Mouse (Mus musculus) heart, embryonic 15.5 days (tissue): ENCODE data around the gene Fgf22. TPM values are rescaled to one million over a fixed set of nuclear protein-coding genes. Genes with fewer than 3 reads are reported as not detected.

Experiments used
- ATAC-seq: fragments of 200-750 bp; cut with Nextera tagmentation; replicated peaks from 2 replicates; pipeline ENCODE4 v1.8.0; 2017; ENCODE audit warnings: low read depth, moderate TSS enrichment; ENCODE audit not compliant: insufficient number of reproducible peaks, insufficient read depth, low FRiP score
- H3K27ac ChIP-seq: fragments of 300-500 bp; sonication (generic); 2 replicates; pipeline ENCODE4 v1.5.1; 2015; ENCODE audit warnings: mild to moderate bottlenecking, inconsistent platforms
- H3K27me3 ChIP-seq: fragments of 300-500 bp; sonication (generic); 2 replicates; pipeline ENCODE4 v1.6.1; 2015; ENCODE audit warnings: inconsistent platforms
- H3K36me3 ChIP-seq: fragments of 300-500 bp; sonication (generic); 2 replicates; pipeline ENCODE4 v1.6.1; 2015; ENCODE audit warnings: mild to moderate bottlenecking, inconsistent platforms
- H3K4me1 ChIP-seq: fragments of 300-500 bp; sonication (generic); replicated peaks from 2 replicates; pipeline ENCODE4 v1.6.1; 2015; ENCODE audit warnings: inconsistent platforms
- H3K4me2 ChIP-seq: fragments of 300-500 bp; sonication (generic); 2 replicates; pipeline ENCODE4 v1.6.1; 2015; ENCODE audit warnings: inconsistent platforms, mild to moderate bottlenecking, moderate library complexity
- H3K4me3 ChIP-seq: fragments of 300-500 bp; sonication (generic); 2 replicates; pipeline ENCODE4 v1.5.1; 2015; ENCODE audit warnings: mild to moderate bottlenecking, inconsistent platforms
- H3K9ac ChIP-seq: fragments of 300-500 bp; sonication (generic); 2 replicates; pipeline ENCODE4 v1.6.1; 2015; ENCODE audit warnings: mild to moderate bottlenecking, inconsistent platforms
- H3K9me3 ChIP-seq: fragments of 300-500 bp; sonication (generic); replicated peaks from 2 replicates; pipeline ENCODE4 v1.6.1; 2016; ENCODE audit warnings: inconsistent platforms
- WGBS: fragments of 180-500 bp; shearing (Covaris S2); methylation state at CpG from one replicate; pipeline ENCODE4 v1.1.7; 2015; ENCODE audit warnings: mixed read lengths; 5-methylcytosine and 5-hydroxymethylcytosine counted together
- polyA plus RNA-seq: library from polyadenylated mRNA; unstranded; fragments of >200 nt; fragmentation: Nextera tagmentation; extraction: Ambion mirVana; gene quantifications from 2 replicates; pipeline ENCODE4 v1.2.1, GENCODE M21; 2015

Gene Fgf22
- polyA plus RNA-seq, 1 experiment from 2014 or later: 0.06 TPM

GRCm38 (mm10) chr10:79794491-79794931 lies 39.6 kb downstream of the Fgf22 start:
- WGBS: 24% methylated on average over 10 of the region's 10 CpGs
- peak overlapping the region; percentile 83 for H3K27ac ChIP-seq
- H3K9ac ChIP-seq: peak overlapping the region; percentile 95
- peaks cover 28% of the 10 kb centered on the region for H3K4me1 ChIP-seq
- 0 out of 2 replicates have a peak, but pooled peaks cover 5% of the 10 kb centered on the region for H3K27me3 ChIP-seq
- H3K4me3 ChIP-seq: peak overlapping the region; percentile 97
- H3K36me3 ChIP-seq: no peaks in the 10 kb centered on the region
- ATAC-seq: peak; percentile 65
- H3K4me2 ChIP-seq: peak overlapping the region; percentile 98
- no peaks in the 10 kb centered on the region for H3K9me3 ChIP-seq

GRCm38 (mm10) chr10:79795905-79796304 lies 41.0 kb downstream of the Fgf22 start:
- H3K9ac ChIP-seq: no peak overlapping the region
- H3K36me3 ChIP-seq: no peaks in the 10 kb centered on the region
- H3K4me3 ChIP-seq: no peak overlapping the region
- no peak overlapping the region for H3K27ac ChIP-seq
- H3K27me3 ChIP-seq: 0 out of 2 replicates have a peak, but pooled peaks cover 5% of the 10 kb centered on the region
- H3K9me3 ChIP-seq: no peaks in the 10 kb centered on the region
- WGBS: 93% methylated on average over 3 of the region's 3 CpGs
- H3K4me1 ChIP-seq: peaks cover 28% of the 10 kb centered on the region
- no peak overlapping the region for H3K4me2 ChIP-seq
- ATAC-seq: no peak

GRCm38 (mm10) chr10:79797326-79797725 lies 42.5 kb downstream of the Fgf22 start:
- no peaks in the 10 kb centered on the region for H3K36me3 ChIP-seq
- H3K9me3 ChIP-seq: no peaks in the 10 kb centered on the region
- H3K27me3 ChIP-seq: 0 out of 2 replicates have a peak, but pooled peaks cover 5% of the 10 kb centered on the region
- no peak for ATAC-seq
- no peak overlapping the region; the same call in 1 of the 2 replicates for H3K4me2 ChIP-seq
- peak overlapping the region; percentile 11; the same call in 1 of the 2 replicates for H3K27ac ChIP-seq
- no peak overlapping the region for H3K4me3 ChIP-seq
- peaks cover 35% of the 10 kb centered on the region for H3K4me1 ChIP-seq
- H3K9ac ChIP-seq: no peak overlapping the region
- WGBS: 34% methylated on average over 15 of the region's 15 CpGs

- no peak for ATAC-seq
- H3K27ac ChIP-seq: peak overlapping the region; percentile 13; the same call in 1 of the 2 replicates
- H3K4me2 ChIP-seq: no peak overlapping the region
- no peak overlapping the region for H3K9ac ChIP-seq
- H3K9me3 ChIP-seq: no peaks in the 10 kb centered on the region
- WGBS: 78% methylated on average over 12 of the region's 12 CpGs
- 0 out of 2 replicates have a peak, but pooled peaks cover 5% of the 10 kb centered on the region for H3K27me3 ChIP-seq
- no peaks in the 10 kb centered on the region for H3K36me3 ChIP-seq
- H3K4me3 ChIP-seq: no peak overlapping the region
- H3K4me1 ChIP-seq: peaks cover 40% of the 10 kb centered on the region
Measured at GRCm38 (mm10) chr10:79798289-79798928, 43.5 kb downstream of the Fgf22 start.

- no peak overlapping the region for H3K4me2 ChIP-seq
- H3K4me3 ChIP-seq: no peak overlapping the region
- no peak overlapping the region for H3K9ac ChIP-seq
- ATAC-seq: no peak
- WGBS: 85% methylated on average over 11 of the region's 11 CpGs
- no peaks in the 10 kb centered on the region for H3K36me3 ChIP-seq
- H3K9me3 ChIP-seq: no peaks in the 10 kb centered on the region
- H3K27me3 ChIP-seq: no peaks in the 10 kb centered on the region
- no peak overlapping the region for H3K27ac ChIP-seq
- H3K4me1 ChIP-seq: peaks cover 32% of the 10 kb centered on the region
Measured at GRCm38 (mm10) chr10:79800508-79800907, 45.6 kb downstream of the Fgf22 start.

- no peak overlapping the region for H3K4me3 ChIP-seq
- no peak overlapping the region for H3K9ac ChIP-seq
- H3K4me2 ChIP-seq: 0 out of 2 replicates have a peak overlapping the region, but pooled peaks have one; percentile 17
- no peak for ATAC-seq
- H3K27me3 ChIP-seq: no peaks in the 10 kb centered on the region
- no peaks in the 10 kb centered on the region for H3K9me3 ChIP-seq
- H3K4me1 ChIP-seq: peaks cover 39% of the 10 kb centered on the region
- no peaks in the 10 kb centered on the region for H3K36me3 ChIP-seq
- peak overlapping the region; percentile 33; the same call in 1 of the 2 replicates for H3K27ac ChIP-seq
- WGBS: 29% methylated on average over 3 of the region's 3 CpGs
Measured at GRCm38 (mm10) chr10:79801837-79802236, 47.0 kb downstream of the Fgf22 start.

GRCm38 (mm10) chr10:79802331-79802971 lies 47.6 kb downstream of the Fgf22 start:
- no peaks in the 10 kb centered on the region for H3K9me3 ChIP-seq
- no peak overlapping the region for H3K4me3 ChIP-seq
- H3K9ac ChIP-seq: no peak overlapping the region; the same call in 1 of the 2 replicates
- H3K4me1 ChIP-seq: peaks cover 38% of the 10 kb centered on the region
- ATAC-seq: 0 out of 2 replicates have a peak, but pooled peaks have one; percentile 17
- peak overlapping the region; percentile 53 for H3K27ac ChIP-seq
- WGBS: 35% methylated on average over 11 of the region's 11 CpGs
- H3K4me2 ChIP-seq: 0 out of 2 replicates have a peak overlapping the region, but pooled peaks have one; percentile 17
- no peaks in the 10 kb centered on the region for H3K27me3 ChIP-seq
- no peaks in the 10 kb centered on the region for H3K36me3 ChIP-seq

- peak overlapping the region; percentile 34 for H3K4me2 ChIP-seq
- no peaks in the 10 kb centered on the region for H3K27me3 ChIP-seq
- ATAC-seq: no peak; the same call in 1 of the 2 replicates
- H3K4me1 ChIP-seq: peaks cover 38% of the 10 kb centered on the region
- no peak overlapping the region; the same call in 1 of the 2 replicates for H3K4me3 ChIP-seq
- no peaks in the 10 kb centered on the region for H3K9me3 ChIP-seq
- H3K36me3 ChIP-seq: no peaks in the 10 kb centered on the region
- WGBS: 20% methylated on average over 29 of the region's 29 CpGs
- no peak overlapping the region for H3K9ac ChIP-seq
- H3K27ac ChIP-seq: peak overlapping the region; percentile 53; the same call in 1 of the 2 replicates
Measured at GRCm38 (mm10) chr10:79803716-79804323, 48.9 kb downstream of the Fgf22 start.

- H3K4me3 ChIP-seq: peak overlapping the region; percentile 17; the same call in 1 of the 2 replicates
- peak; percentile 65 for ATAC-seq
Measured at GRCm38 (mm10) chr10:79805636-79806035, 50.8 kb downstream of the Fgf22 start.

GRCm38 (mm10) chr10:79806331-79806730 lies 51.5 kb downstream of the Fgf22 start:
- H3K4me2 ChIP-seq: peak overlapping the region; percentile 34
- no peaks in the 10 kb centered on the region for H3K27me3 ChIP-seq
- peak overlapping the region; percentile 17 for H3K4me3 ChIP-seq
- ATAC-seq: no peak
- H3K9ac ChIP-seq: peak overlapping the region; percentile 9; the same call in 1 of the 2 replicates
- H3K9me3 ChIP-seq: no peaks in the 10 kb centered on the region
- peak overlapping the region; percentile 74 for H3K27ac ChIP-seq
- peaks cover 38% of the 10 kb centered on the region for H3K4me1 ChIP-seq
- WGBS: 69% methylated on average over 9 of the region's 9 CpGs
- peaks cover 8% of the 10 kb centered on the region; the same call in 1 of the 2 replicates for H3K36me3 ChIP-seq

More at GRCm38 (mm10) chr10:79805636-79806035, 50.8 kb downstream of the Fgf22 start:
- Histone ChIP-seq H3K27me3 (no peaks in the 10 kb centered on the region), H3K4me1 (peaks cover 38% of the 10 kb centered on the region), H3K27ac (peak overlapping the region; percentile 76), H3K4me2 (peak overlapping the region; percentile 34; the same call in 1 of the 2 replicates), H3K36me3 (peaks cover 4% of the 10 kb centered on the region; the same call in 1 of the 2 replicates), H3K9me3 (no peaks in the 10 kb centered on the region), H3K9ac (no peak overlapping the region)
- 34% methylated on average over 11 of the region's 11 CpGs for WGBS

- peaks cover 34% of the 10 kb centered on the region for H3K4me1 ChIP-seq
Measured at GRCm38 (mm10) chr10:79806972-79807371, 52.1 kb downstream of the Fgf22 start.

More at GRCm38 (mm10) chr10:79806972-79807371, 52.1 kb downstream of the Fgf22 start:
- H3K4me3 ChIP-seq: peak overlapping the region; percentile 17; the same call in 1 of the 2 replicates
- WGBS: 76% methylated on average over 10 of the region's 10 CpGs
- no peaks in the 10 kb centered on the region for H3K9me3 ChIP-seq
- H3K27me3 ChIP-seq: no peaks in the 10 kb centered on the region
- ATAC-seq: no peak
- peak overlapping the region; percentile 74 for H3K27ac ChIP-seq
- peak overlapping the region; percentile 34 for H3K4me2 ChIP-seq
- peaks cover 8% of the 10 kb centered on the region; the same call in 1 of the 2 replicates for H3K36me3 ChIP-seq
- H3K9ac ChIP-seq: 0 out of 2 replicates have a peak overlapping the region, but pooled peaks have one; percentile 9
